Mouse (Mus musculus): ENCODE measurements around the gene Runx2. TPM values are rescaled to one million over a fixed set of nuclear protein-coding genes. Genes with fewer than 3 reads are reported as not detected.

Gene Runx2
- polyA plus RNA-seq, 1 experiment from 2014 or later: 0.52 TPM

DNA sequence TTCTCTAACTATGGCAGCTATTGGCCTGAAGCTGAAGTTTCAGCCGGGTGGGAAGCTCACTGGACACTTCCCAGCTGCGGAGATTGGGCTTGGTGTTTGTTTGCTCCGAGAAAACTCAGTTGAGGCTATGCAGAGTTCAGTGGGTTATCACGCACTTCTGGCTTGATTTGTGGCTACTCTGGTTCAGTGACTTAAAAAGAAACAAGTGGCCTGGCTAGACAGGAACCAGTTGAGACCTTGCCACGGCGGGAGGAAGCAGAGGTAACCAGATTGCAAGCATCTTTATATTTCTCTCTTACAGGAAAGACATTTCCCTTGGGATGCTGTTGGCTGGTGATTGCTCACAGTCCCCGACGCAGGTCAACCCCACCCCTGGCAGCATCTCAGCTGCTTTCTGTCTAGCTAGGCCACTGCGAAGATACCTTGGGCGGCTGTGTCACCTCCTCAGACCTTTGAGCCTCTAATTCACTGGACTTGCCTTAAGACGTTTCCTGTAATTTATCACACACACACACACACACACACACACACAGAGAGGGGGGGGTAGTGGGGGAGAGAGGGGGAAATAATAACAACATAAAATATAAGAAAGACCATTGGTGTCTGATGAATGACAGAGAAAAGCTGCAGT, 324.3 kb downstream of the Runx2 start:
- Histone ChIP-seq H3K4me2 (replicated peaks) (no peak overlapping the region), H3K9me3 (no peaks in the 10 kb centered on the region)
- 69% methylated on average over 11 of the region's 11 CpGs for WGBS

GRCm38 (mm10) chr17:44489346-44489745, 325.3 kb downstream of the Runx2 start:
- Histone ChIP-seq H3K27ac (no peak overlapping the region), H3K9ac (no peak overlapping the region), H3K36me3 (no peaks in the 10 kb centered on the region), H3K27me3 (replicated peaks) (no peaks in the 10 kb centered on the region), H3K9me3 (no peaks in the 10 kb centered on the region), H3K4me3 (no peak overlapping the region), H3K4me1 (no peaks in the 10 kb centered on the region), H3K4me2 (replicated peaks) (no peak overlapping the region)
- ATAC-seq (ENCODE audit: low FRiP score, low read depth): no peak
- 87% methylated on average over 6 of the region's 6 CpGs for WGBS

More for the DNA sequence above, 324.3 kb downstream of the Runx2 start:
- Histone ChIP-seq H3K9ac (no peak overlapping the region), H3K4me1 (no peaks in the 10 kb centered on the region), H3K27me3 (replicated peaks) (no peaks in the 10 kb centered on the region), H3K36me3 (no peaks in the 10 kb centered on the region), H3K27ac (no peak overlapping the region), H3K4me3 (no peak overlapping the region)
- ATAC-seq (ENCODE audit: low FRiP score, low read depth): no peak

DNA sequence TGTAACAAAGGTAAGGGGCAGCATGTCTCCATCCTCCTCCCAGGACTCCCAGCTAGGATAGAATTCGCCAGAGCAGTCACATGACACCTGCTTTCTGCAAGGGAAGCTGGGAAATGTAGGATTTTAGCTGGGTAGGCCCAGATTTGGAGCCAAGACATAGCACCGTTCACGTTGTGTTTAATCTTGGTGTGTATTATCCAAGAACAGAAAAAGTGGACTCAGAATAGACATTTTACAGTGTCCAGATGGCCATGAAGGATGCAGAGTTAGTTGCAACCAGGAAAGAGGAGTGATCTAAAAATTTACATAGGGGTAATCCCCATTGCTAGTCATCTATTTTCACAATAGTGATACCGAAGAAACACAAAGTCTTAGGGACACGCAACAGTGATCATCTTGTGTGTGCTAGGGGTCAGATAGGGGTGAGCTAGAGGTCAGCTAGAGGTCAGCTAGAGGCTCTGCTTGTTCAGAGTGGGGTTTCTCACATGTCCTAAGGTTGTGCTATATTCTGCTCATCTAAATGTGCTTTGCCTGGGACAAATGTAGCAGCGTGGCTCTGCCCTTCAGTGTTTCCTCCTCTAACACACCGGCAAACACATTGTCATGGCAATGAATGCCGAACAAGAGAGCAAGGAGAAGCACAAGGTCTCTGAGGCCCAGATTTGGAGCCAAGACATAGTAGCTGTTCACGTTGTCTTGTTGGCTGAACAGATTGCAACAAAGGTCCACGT, 326.9 kb downstream of the Runx2 start:
- Histone ChIP-seq H3K9me3 (no peaks in the 10 kb centered on the region), H3K4me3 (no peak overlapping the region), H3K4me2 (replicated peaks) (no peak overlapping the region), H3K4me1 (no peaks in the 10 kb centered on the region), H3K27ac (no peak overlapping the region), H3K27me3 (replicated peaks) (no peaks in the 10 kb centered on the region), H3K36me3 (no peaks in the 10 kb centered on the region), H3K9ac (no peak overlapping the region)
- 76% methylated on average over 10 of the region's 10 CpGs for WGBS
- no peak for ATAC-seq (ENCODE audit: low FRiP score, low read depth)

GRCm38 (mm10) chr17:44485337-44485736, 329.3 kb downstream of the Runx2 start:
- no peaks in the 10 kb centered on the region for H3K27me3 ChIP-seq (replicated peaks)
- H3K4me2 ChIP-seq (replicated peaks): no peak overlapping the region
- H3K4me1 ChIP-seq: no peaks in the 10 kb centered on the region
- H3K9ac ChIP-seq: no peak overlapping the region
- 87% methylated on average over 5 of the region's 5 CpGs for WGBS
- no peak overlapping the region for H3K27ac ChIP-seq
- no peak for ATAC-seq (ENCODE audit: low FRiP score, low read depth)
- H3K4me3 ChIP-seq: no peak overlapping the region
- no peaks in the 10 kb centered on the region for H3K9me3 ChIP-seq
- H3K36me3 ChIP-seq: no peaks in the 10 kb centered on the region

- no peaks in the 10 kb centered on the region for H3K4me1 ChIP-seq
- H3K27me3 ChIP-seq (replicated peaks): no peaks in the 10 kb centered on the region
- H3K27ac ChIP-seq: no peak overlapping the region
- no peak overlapping the region for H3K9ac ChIP-seq
- no peaks in the 10 kb centered on the region; the same call in 1 of the 2 replicates for H3K9me3 ChIP-seq
- no peak overlapping the region for H3K4me2 ChIP-seq (replicated peaks)
- WGBS: 51% methylated on average over 5 of the region's 5 CpGs
- ATAC-seq (ENCODE audit: low FRiP score, low read depth): no peak
- no peak overlapping the region for H3K4me3 ChIP-seq
- H3K36me3 ChIP-seq: no peaks in the 10 kb centered on the region
Measured at GRCm38 (mm10) chr17:44479918-44480317, 334.7 kb downstream of the Runx2 start.

- Histone ChIP-seq H3K27me3 (replicated peaks) (no peaks in the 10 kb centered on the region), H3K4me2 (replicated peaks) (no peak overlapping the region), H3K4me1 (no peaks in the 10 kb centered on the region), H3K27ac (no peak overlapping the region), H3K9me3 (no peaks in the 10 kb centered on the region; the same call in 1 of the 2 replicates), H3K4me3 (no peak overlapping the region), H3K36me3 (no peaks in the 10 kb centered on the region), H3K9ac (no peak overlapping the region)
- ATAC-seq (ENCODE audit: low FRiP score, low read depth): no peak
- WGBS: 86% methylated on average over 4 of the region's 4 CpGs
Measured at GRCm38 (mm10) chr17:44479491-44479890, 335.1 kb downstream of the Runx2 start.

GRCm38 (mm10) chr17:44475910-44476309, 338.7 kb downstream of the Runx2 start:
- 96% methylated on average over 8 of the region's 8 CpGs for whole genome bisulfite sequencing
- H3K27me3 ChIP-seq (replicated peaks): no peaks in the 10 kb centered on the region

DNA sequence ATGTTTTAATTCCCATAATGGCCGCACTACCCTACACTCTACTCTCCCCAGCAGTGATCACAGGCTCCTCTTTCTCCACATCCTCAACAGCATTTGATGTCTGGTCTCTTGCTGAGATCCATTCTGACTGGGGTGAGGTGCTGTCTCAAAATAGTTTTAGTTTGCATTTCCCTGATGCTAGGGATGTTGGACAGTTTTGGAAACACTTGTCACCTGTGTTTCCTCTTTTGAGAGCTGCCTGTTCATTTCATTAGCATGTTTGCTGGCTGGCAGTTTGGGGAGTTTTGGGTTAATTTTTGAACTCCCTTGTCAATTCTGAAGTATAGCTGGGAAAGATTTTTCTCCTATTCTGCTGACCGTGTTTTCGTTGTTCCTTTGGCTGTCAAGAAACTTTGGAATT, 340.3 kb downstream of the Runx2 start:
- no peak overlapping the region for H3K4me2 ChIP-seq (replicated peaks)
- no peaks in the 10 kb centered on the region for H3K4me1 ChIP-seq
- H3K9ac ChIP-seq: no peak overlapping the region
- no peak overlapping the region for H3K27ac ChIP-seq
- no peaks in the 10 kb centered on the region for H3K36me3 ChIP-seq
- no peak overlapping the region for H3K4me3 ChIP-seq
- 83% methylated on average over 3 of the region's 3 CpGs for whole genome bisulfite sequencing
- no peaks in the 10 kb centered on the region; the same call in 1 of the 2 replicates for H3K9me3 ChIP-seq
- no peak for ATAC-seq (ENCODE audit: low FRiP score, low read depth)
- H3K27me3 ChIP-seq (replicated peaks): no peaks in the 10 kb centered on the region

More at GRCm38 (mm10) chr17:44475910-44476309, 338.7 kb downstream of the Runx2 start:
- H3K4me2 ChIP-seq (replicated peaks): no peak overlapping the region
- H3K27ac ChIP-seq: no peak overlapping the region
- ATAC-seq (ENCODE audit: low FRiP score, low read depth): no peak
- no peaks in the 10 kb centered on the region for H3K36me3 ChIP-seq
- no peaks in the 10 kb centered on the region for H3K4me1 ChIP-seq
- H3K9me3 ChIP-seq: no peaks in the 10 kb centered on the region; the same call in 1 of the 2 replicates
- no peak overlapping the region for H3K9ac ChIP-seq
- H3K4me3 ChIP-seq: no peak overlapping the region

DNA sequence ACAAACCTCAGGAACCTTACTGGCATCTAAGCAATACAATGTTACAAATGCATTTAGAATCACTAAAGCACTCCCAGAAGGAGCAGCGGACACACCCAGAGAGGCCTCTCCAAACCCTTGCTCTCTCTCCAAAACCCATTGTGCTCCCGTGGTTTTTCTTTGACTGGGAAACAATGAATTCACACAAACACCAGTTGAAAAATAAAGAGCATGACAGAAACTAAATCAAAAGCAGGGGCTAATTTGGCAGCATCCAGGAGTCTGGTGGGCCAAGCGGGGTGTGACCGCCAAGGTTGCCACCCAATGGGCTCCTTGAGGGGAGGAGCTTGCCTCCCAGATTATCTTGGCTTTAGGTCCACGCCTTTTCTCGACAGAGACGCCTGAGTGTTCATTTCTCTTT, 341.9 kb downstream of the Runx2 start:
- no peaks in the 10 kb centered on the region for H3K36me3 ChIP-seq
- no peaks in the 10 kb centered on the region; the same call in 1 of the 2 replicates for H3K9me3 ChIP-seq
- H3K4me1 ChIP-seq: no peaks in the 10 kb centered on the region
- no peak overlapping the region for H3K4me3 ChIP-seq
- ATAC-seq (ENCODE audit: low FRiP score, low read depth): no peak
- no peak overlapping the region for H3K27ac ChIP-seq
- H3K4me2 ChIP-seq (replicated peaks): no peak overlapping the region
- H3K27me3 ChIP-seq (replicated peaks): no peaks in the 10 kb centered on the region
- WGBS: 78% methylated on average over 7 of the region's 7 CpGs
- H3K9ac ChIP-seq: no peak overlapping the region

GRCm38 (mm10) chr17:44463679-44464078, 350.9 kb downstream of the Runx2 start:
- Histone ChIP-seq H3K27me3 (replicated peaks) (no peaks in the 10 kb centered on the region), H3K27ac (no peak overlapping the region), H3K4me1 (0 out of 2 replicates have a peak, but pooled peaks cover 3% of the 10 kb centered on the region), H3K36me3 (no peaks in the 10 kb centered on the region), H3K4me3 (no peak overlapping the region), H3K9ac (no peak overlapping the region), H3K4me2 (replicated peaks) (no peak overlapping the region), H3K9me3 (no peaks in the 10 kb centered on the region)
- ATAC-seq (ENCODE audit: low FRiP score, low read depth): no peak
- 82% methylated on average over 4 of the region's 4 CpGs for WGBS

DNA sequence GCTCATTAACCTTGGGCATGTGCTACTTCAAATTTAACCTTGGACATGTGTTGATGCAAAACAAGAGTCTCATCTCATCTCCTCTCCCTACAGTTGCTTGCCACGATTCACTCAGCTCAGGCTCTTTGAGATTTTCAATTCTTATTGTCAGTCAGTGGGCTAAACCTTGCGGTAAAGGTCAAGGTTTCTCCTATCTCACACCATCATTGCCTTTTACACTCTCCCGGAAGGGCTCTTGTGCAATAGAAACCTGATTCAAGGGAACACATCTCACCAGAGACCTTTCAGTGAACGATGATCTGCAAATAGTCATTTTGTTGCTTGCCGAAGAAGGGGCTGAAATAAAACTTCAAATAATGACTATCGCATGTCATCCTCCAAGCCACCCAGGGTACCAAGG, 354.4 kb downstream of the Runx2 start:
- no peak for ATAC-seq (ENCODE audit: low FRiP score, low read depth)
- no peak overlapping the region for H3K4me2 ChIP-seq (replicated peaks)
- no peak overlapping the region for H3K4me3 ChIP-seq
- 91% methylated on average over 6 of the region's 6 CpGs for WGBS
- H3K4me1 ChIP-seq: 0 out of 2 replicates have a peak, but pooled peaks cover 3% of the 10 kb centered on the region
- no peaks in the 10 kb centered on the region for H3K36me3 ChIP-seq
- H3K9ac ChIP-seq: no peak overlapping the region
- H3K27me3 ChIP-seq (replicated peaks): no peaks in the 10 kb centered on the region
- no peaks in the 10 kb centered on the region for H3K9me3 ChIP-seq
- H3K27ac ChIP-seq: no peak overlapping the region

GRCm38 (mm10) chr17:44459029-44459428, 355.6 kb downstream of the Runx2 start:
- Histone ChIP-seq H3K4me2 (replicated peaks) (no peak overlapping the region), H3K27me3 (replicated peaks) (no peaks in the 10 kb centered on the region), H3K27ac (no peak overlapping the region), H3K36me3 (no peaks in the 10 kb centered on the region), H3K9ac (no peak overlapping the region), H3K4me1 (0 out of 2 replicates have a peak, but pooled peaks cover 3% of the 10 kb centered on the region), H3K9me3 (no peaks in the 10 kb centered on the region), H3K4me3 (no peak overlapping the region)
- no peak for ATAC-seq (ENCODE audit: low FRiP score, low read depth)
- WGBS: 91% methylated on average over 4 of the region's 4 CpGs
